Mouse (Mus musculus) G1E (cell line): ENCODE data around the gene Rab7. TPM values are rescaled to one million over a fixed set of nuclear protein-coding genes. Genes with fewer than 3 reads are reported as not detected.

Source experiments
- ATAC-seq: 2 replicates; pipeline ENCODE4 v1.8.0; 2016; ENCODE audit warnings: mild to moderate bottlenecking; ENCODE audit not compliant: insufficient number of reproducible peaks, poor library complexity, low FRiP score, severe bottlenecking; ENCODE audit errors: extremely low read depth
- DNase-seq: peaks from one replicate; pipeline ENCODE4 v3.0.0; 2012; ENCODE audit warnings: low spot score
- H3K27me3 ChIP-seq: 2 replicates; pipeline ENCODE4 v1.6.1; 2012; ENCODE audit warnings: mild to moderate bottlenecking, low read length, inconsistent platforms; ENCODE audit not compliant: insufficient read depth
- H3K36me3 ChIP-seq: replicated peaks from 2 replicates; pipeline ENCODE3; 2012; ENCODE audit warnings: mild to moderate bottlenecking, inconsistent platforms
- H3K4me1 ChIP-seq: 2 replicates; pipeline ENCODE4 v1.6.1; 2012; ENCODE audit warnings: low read depth, low read length, inconsistent platforms, mixed read lengths; ENCODE audit not compliant: insufficient read depth
- H3K4me3 ChIP-seq: 2 replicates; pipeline ENCODE4 v1.5.1; 2012; ENCODE audit warnings: low read depth, mild to moderate bottlenecking, inconsistent platforms, low read length, moderate library complexity, mixed read lengths
- H3K9me3 ChIP-seq: replicated peaks from 2 replicates; pipeline ENCODE4 v1.6.1; 2012; ENCODE audit warnings: inconsistent platforms
- CTCF ChIP-seq: IDR thresholded peaks from 2 replicates; pipeline ENCODE4 v1.5.1; 2012; ENCODE audit warnings: low read depth, low read length, inconsistent platforms, mixed read lengths
- GATA1 ChIP-seq: IDR thresholded peaks from 2 replicates; pipeline ENCODE4 v1.6.1; 2012; ENCODE audit warnings: borderline replicate concordance, low read length, inconsistent platforms, mixed read lengths
- GATA2 ChIP-seq: IDR thresholded peaks from 2 replicates; pipeline ENCODE4 v1.6.1; 2012; ENCODE audit warnings: low read depth, low read length, inconsistent platforms, borderline replicate concordance
- POLR2AphosphoS5 ChIP-seq: IDR thresholded peaks from 2 replicates; pipeline ENCODE4 v1.6.1; 2012; ENCODE audit warnings: low read depth, low read length, inconsistent platforms; ENCODE audit not compliant: insufficient replicate concordance
- TAL1 ChIP-seq: conservative IDR thresholded peaks from 2 replicates; pipeline ENCODE4 v1.6.1; 2012; ENCODE audit warnings: low read depth, low read length, inconsistent platforms, mixed read lengths
- polyA plus RNA-seq: library from polyadenylated mRNA; stranded (reverse); fragments of >175 nt; gene quantifications from 2 replicates; pipeline ENCODE4 v1.2.3, GENCODE M21; 2012
- total RNA-seq, 2 experiments: library from RNA; stranded (forward) in 1 of 2; stranded (reverse) in 1 of 2; fragments of 200-1000 nt in 1 of 2; fragments of >200 nt in 1 of 2; fragmentation: Nextera tagmentation in 1 of 2; gene quantifications; 2 replicates each; pipeline ENCODE4 v1.2.3; 2014 to 2017

Rab7 gene
- total and polyA plus RNA-seq, 3 experiments = 89.5 to 419 (median 101) TPM

DNA sequence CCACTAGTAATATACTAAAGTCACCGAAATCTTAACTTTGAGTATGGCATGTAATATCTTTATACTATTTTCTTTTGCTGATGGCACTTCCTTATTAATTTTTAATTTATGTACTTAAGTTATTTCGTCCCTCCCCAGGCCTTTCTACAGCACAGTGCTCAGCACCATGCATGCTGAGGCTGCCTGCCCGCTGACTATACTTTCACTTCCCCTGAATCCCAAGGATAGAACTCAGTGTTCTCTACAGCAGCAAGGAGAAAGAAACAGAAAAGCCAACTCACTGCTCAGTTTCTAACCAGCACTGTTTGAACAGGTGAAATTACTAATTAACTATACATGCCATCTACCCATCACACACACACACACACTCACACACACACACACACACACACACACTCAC is 11.6 kb downstream of the Rab7 start:
- ATAC-seq (no peak), DNase-seq (no peak)
- peaks cover 87% of the 10 kb centered on the region for H3K36me3 ChIP-seq
- peaks cover 25% of the 10 kb centered on the region; the same call in 1 of the 2 replicates for H3K4me1 ChIP-seq
- H3K4me3 ChIP-seq = no peak overlapping the region
- no peaks in the 10 kb centered on the region for H3K9me3 ChIP-seq
- no peaks in the 10 kb centered on the region for H3K27me3 ChIP-seq
- TF ChIP-seq GATA1 (no peak), TAL1 (no peak), GATA2 (no peak), POLR2AphosphoS5 (no peak), CTCF (no peak)

DNA sequence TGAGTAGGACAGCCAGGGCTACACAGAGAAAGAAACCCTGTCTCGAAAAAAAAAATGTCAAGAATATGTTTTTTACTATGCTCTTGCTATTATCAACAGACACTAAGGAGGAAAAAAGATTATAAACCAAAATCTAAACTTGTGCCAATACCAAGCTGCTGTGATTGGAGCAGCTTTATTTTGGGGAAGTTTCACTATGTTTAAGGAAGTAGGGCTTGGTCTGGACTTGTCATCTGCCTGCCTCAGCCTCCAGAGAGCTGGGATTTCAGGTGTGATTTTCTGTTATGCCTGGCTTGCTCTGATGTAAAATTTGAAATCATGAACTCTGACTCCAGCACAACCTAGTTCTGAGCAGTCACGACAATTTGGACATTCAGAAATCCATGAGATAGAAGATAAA is 14.6 kb downstream of the Rab7 start:
- ATAC-seq = no peak
- peaks cover 87% of the 10 kb centered on the region for H3K36me3 ChIP-seq

DNA sequence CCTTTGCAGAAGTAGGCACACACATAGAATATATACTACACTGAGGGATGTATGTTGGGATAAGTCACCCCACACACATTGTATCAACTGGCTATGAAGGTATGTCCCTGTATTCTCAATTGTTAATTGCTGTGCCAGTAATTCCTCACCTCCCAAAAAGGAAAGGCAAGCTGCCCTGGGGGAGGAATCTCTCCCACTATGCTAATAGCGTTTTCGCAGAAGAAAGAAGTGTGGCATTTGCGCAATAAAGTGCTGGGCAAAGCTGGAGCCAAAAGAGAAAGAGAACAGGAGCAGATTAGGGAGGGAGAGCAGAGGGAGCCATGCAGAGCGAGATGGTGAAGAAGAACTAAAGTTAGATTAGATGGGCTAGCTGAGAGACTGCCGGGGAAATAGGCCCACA is 17.7 kb downstream of the Rab7 start:
- H3K4me3 ChIP-seq = no peak overlapping the region
- H3K27me3 ChIP-seq = no peaks in the 10 kb centered on the region
- H3K36me3 ChIP-seq = peaks cover 91% of the 10 kb centered on the region
- no peak for TF ChIP-seq GATA2
- no peak for TF ChIP-seq TAL1
- TF ChIP-seq CTCF = no peak
- TF ChIP-seq GATA1 = no peak
- peaks cover 21% of the 10 kb centered on the region; the same call in 1 of the 2 replicates for H3K4me1 ChIP-seq
- ATAC-seq = no peak
- H3K9me3 ChIP-seq = no peaks in the 10 kb centered on the region
- no peak for DNase-seq

More for the DNA sequence above, 14.6 kb downstream of the Rab7 start:
- DNase-seq = no peak
- Histone ChIP-seq H3K4me3 (no peak overlapping the region), H3K27me3 (no peaks in the 10 kb centered on the region), H3K4me1 (peaks cover 28% of the 10 kb centered on the region; the same call in 1 of the 2 replicates), H3K9me3 (no peaks in the 10 kb centered on the region)
- TF ChIP-seq GATA1 = no peak
- no peak for TF ChIP-seq GATA2
- TF ChIP-seq POLR2AphosphoS5 = no peak
- TF ChIP-seq TAL1 = no peak
- no peak for TF ChIP-seq CTCF

GRCm38 (mm10) chr6:88023316-88023890 is 21.7 kb downstream of the Rab7 start:
- no peak for ATAC-seq
- no peak for TF ChIP-seq CTCF
- TF ChIP-seq POLR2AphosphoS5 = no peak
- TF ChIP-seq GATA1 = no peak
- TF ChIP-seq TAL1 = no peak
- no peak for TF ChIP-seq GATA2

GRCm38 (mm10) chr6:88019154-88019553 is 25.9 kb downstream of the Rab7 start:
- Histone ChIP-seq H3K4me3 (no peak overlapping the region), H3K9me3 (no peaks in the 10 kb centered on the region), H3K36me3 (peaks cover 75% of the 10 kb centered on the region), H3K4me1 (peaks cover 51% of the 10 kb centered on the region), H3K27me3 (no peaks in the 10 kb centered on the region)
- ATAC-seq = no peak
- TF ChIP-seq TAL1 (no peak), GATA2 (no peak), GATA1 (no peak), POLR2AphosphoS5 (no peak), CTCF (no peak)
- DNase-seq = no peak

More at GRCm38 (mm10) chr6:88023316-88023890, 21.7 kb downstream of the Rab7 start:
- peaks cover 81% of the 10 kb centered on the region for H3K36me3 ChIP-seq
- H3K4me1 ChIP-seq = peaks cover 25% of the 10 kb centered on the region
- no peaks in the 10 kb centered on the region for H3K9me3 ChIP-seq
- no peaks in the 10 kb centered on the region for H3K27me3 ChIP-seq
- H3K4me3 ChIP-seq = no peak overlapping the region
- no peak for DNase-seq

DNA sequence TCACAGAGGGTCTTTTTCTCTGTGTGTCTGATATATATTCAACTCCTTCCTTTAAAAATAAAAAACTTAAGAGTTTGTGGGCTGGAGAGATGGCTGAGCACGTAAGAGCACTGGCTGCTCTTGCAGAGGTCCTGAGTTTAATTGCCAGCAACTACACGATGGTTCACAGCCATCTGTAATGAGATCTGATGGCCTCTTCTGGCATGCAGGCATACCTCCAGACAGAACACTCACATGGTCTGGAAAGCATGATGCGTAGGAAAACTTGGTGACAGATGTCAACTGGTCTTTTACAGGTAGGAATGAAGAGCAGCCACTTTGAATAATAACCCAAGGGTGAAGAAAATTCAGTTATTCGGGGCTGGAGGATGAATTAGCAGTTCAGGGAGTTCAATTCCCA is 27.2 kb downstream of the Rab7 start:
- H3K4me1 ChIP-seq = peaks cover 62% of the 10 kb centered on the region
- H3K36me3 ChIP-seq = peaks cover 77% of the 10 kb centered on the region
- no peak for TF ChIP-seq TAL1
- TF ChIP-seq GATA2 = no peak
- no peak for TF ChIP-seq POLR2AphosphoS5
- TF ChIP-seq CTCF = no peak
- no peak for TF ChIP-seq GATA1
- ATAC-seq (no peak), DNase-seq (no peak)
- H3K9me3 ChIP-seq = no peaks in the 10 kb centered on the region
- H3K4me3 ChIP-seq = no peak overlapping the region
- no peaks in the 10 kb centered on the region for H3K27me3 ChIP-seq
